22 mouse cellular contexts compared by ENCODE assay signal in the genomic region with DNA sequence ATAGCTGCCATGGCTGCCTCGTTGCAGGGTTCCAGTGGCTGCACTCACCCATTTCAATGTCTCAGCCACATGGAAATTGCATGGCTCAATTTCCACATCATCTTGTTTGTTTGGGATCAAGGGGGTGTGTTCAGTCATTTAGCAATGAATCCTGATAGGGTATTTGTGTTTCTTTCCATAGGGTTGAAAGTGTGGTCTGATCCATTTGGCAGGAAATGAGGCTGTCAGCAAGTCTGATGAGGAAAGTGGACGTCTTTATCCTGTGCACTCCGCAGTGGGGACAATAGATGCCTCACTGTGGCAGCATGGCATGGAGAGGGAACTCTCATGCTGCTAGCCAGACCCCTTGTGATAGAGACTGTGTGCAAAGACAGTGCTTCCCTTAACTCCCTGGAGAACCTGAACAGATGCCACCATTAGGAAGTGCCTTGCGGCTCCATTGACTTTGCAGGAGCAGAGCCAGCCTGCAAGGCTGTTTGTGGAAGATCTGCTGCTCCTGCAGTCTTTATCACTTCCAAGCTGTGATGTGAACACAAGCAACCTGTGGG. TPM values are rescaled to one million over a fixed set of nuclear protein-coding genes. Genes with fewer than 3 reads are reported as not detected.
DNase-seq lines count a peak whose midpoint lies in the region; ATAC-seq and TF ChIP-seq lines count a peak whose summit lies in the region.
"Had no signal": no experiment of that assay in that cellular context is flagged by ENCODE, and none has a peak within 500 bp of the region (broad histone marks: within the 10 kb centered on the region; RNA-seq: fewer than 3 reads in every experiment).

No protein-coding gene starts in this region.

- DNase-seq in cerebellum, postnatal 10 days = peak; percentile 53 to 62
- no peak for DNase-seq in cerebellum, postnatal 36 days
- no peak for DNase-seq in midbrain, embryonic 14.5 days
- DNase-seq in midbrain, embryonic 11.5 days (ENCODE audit: low spot score, missing footprints) = no peak
- DNase-seq in forebrain, embryonic 14.5 days (ENCODE audit: low spot score) = peak; percentile 67
- peak; percentile 72 for DNase-seq in hindbrain, postnatal 0 days (ENCODE audit: low spot score)
- DNase-seq in heart, postnatal 14 days = no peak
- DNase-seq: adrenal gland, postnatal 36 days; cerebellum, postnatal 25 days; gastrocnemius, postnatal 14 days; kidney, adult 18-20 months; kidney, postnatal 36 days; lung, postnatal 4 days; spleen, adult 18-20 months; thymus, postnatal 14 days had no signal

- 0 out of 2 replicates have a peak, but pooled peaks have one; percentile 53 for ATAC-seq in midbrain, embryonic 14.5 days (ENCODE audit: low FRiP score, low TSS enrichment)
- no peak; the same call in 1 of the 2 replicates for ATAC-seq in midbrain, embryonic 11.5 days (ENCODE audit: low FRiP score)
- ATAC-seq in forebrain, embryonic 14.5 days = peak; percentile 48
- peak; percentile 79 for ATAC-seq in hindbrain, postnatal 0 days
- ATAC-seq in frontal cortex, adult (ENCODE audit: low TSS enrichment) = no peak
- ATAC-seq: activated CD4-positive, CD25-positive, alpha-beta regulatory T cell, adult 4 months had no signal

- intact Hi-C loops in heart, postnatal 14 days (cut with DNase I) = no loop called here

- 45% methylated on average over 4 of the region's 4 CpGs for WGBS in midbrain, embryonic 14.5 days
- WGBS in midbrain, embryonic 11.5 days = 63% methylated on average over 4 of the region's 4 CpGs
- WGBS in forebrain, embryonic 14.5 days = 19% methylated on average over 4 of the region's 4 CpGs
- WGBS in hindbrain, postnatal 0 days = 29% methylated on average over 4 of the region's 4 CpGs

- H3K9ac ChIP-seq in midbrain, embryonic 14.5 days (replicated peaks; ENCODE audit: low read length) = no peak overlapping the region
- H3K9ac ChIP-seq in midbrain, embryonic 11.5 days (ENCODE audit: low read length) = no peak overlapping the region
- no peak overlapping the region for H3K9ac ChIP-seq in forebrain, embryonic 14.5 days (ENCODE audit: low read length)
- H3K9ac ChIP-seq in hindbrain, postnatal 0 days (replicated peaks; ENCODE audit: low read length) = no peak overlapping the region
- H3K9ac ChIP-seq: embryonic facial prominence, embryonic 12.5 days; liver, embryonic 15.5 days; stomach, embryonic 15.5 days had no signal

- H3K36me3 ChIP-seq in midbrain, embryonic 14.5 days (ENCODE audit: control insufficient read depth, insufficient read depth, low read length) = peaks cover 6% of the 10 kb centered on the region
- no peaks in the 10 kb centered on the region for H3K36me3 ChIP-seq in midbrain, embryonic 11.5 days (ENCODE audit: control insufficient read depth, insufficient read depth, low read length)
- H3K36me3 ChIP-seq in forebrain, embryonic 14.5 days (ENCODE audit: control insufficient read depth, insufficient read depth, low read length) = no peaks in the 10 kb centered on the region
- no peaks in the 10 kb centered on the region for H3K36me3 ChIP-seq in hindbrain, postnatal 0 days (ENCODE audit: insufficient read depth, low read length)
- H3K36me3 ChIP-seq: stomach, embryonic 15.5 days had no signal

- H3K4me2 ChIP-seq in midbrain, embryonic 14.5 days (ENCODE audit: low read length) = no peak overlapping the region
- no peak overlapping the region for H3K4me2 ChIP-seq in midbrain, embryonic 11.5 days
- no peak overlapping the region for H3K4me2 ChIP-seq in forebrain, embryonic 14.5 days (ENCODE audit: low read length)
- H3K4me2 ChIP-seq in hindbrain, postnatal 0 days (ENCODE audit: low read depth, low read length) = no peak overlapping the region
- H3K4me2 ChIP-seq: embryonic facial prominence, embryonic 12.5 days; liver, embryonic 15.5 days; stomach, embryonic 15.5 days had no signal

- 0 out of 2 replicates have a peak, but pooled peaks cover 4% of the 10 kb centered on the region for H3K4me1 ChIP-seq in midbrain, embryonic 14.5 days (ENCODE audit: control insufficient read depth, insufficient read depth, low read length)
- H3K4me1 ChIP-seq in midbrain, embryonic 11.5 days (ENCODE audit: control insufficient read depth, insufficient read depth, low read length) = no peaks in the 10 kb centered on the region
- H3K4me1 ChIP-seq in forebrain, embryonic 14.5 days (ENCODE audit: control insufficient read depth, insufficient read depth, low read length) = peaks cover 42% of the 10 kb centered on the region
- H3K4me1 ChIP-seq in hindbrain, postnatal 0 days (ENCODE audit: insufficient read depth, low read length) = peaks cover 6% of the 10 kb centered on the region; the same call in 1 of the 2 replicates
- H3K4me1 ChIP-seq: liver, embryonic 15.5 days; stomach, embryonic 15.5 days had no signal

- H3K27ac ChIP-seq in midbrain, embryonic 14.5 days (replicated peaks; ENCODE audit: low read depth, low read length) = no peak overlapping the region
- H3K27ac ChIP-seq in midbrain, embryonic 11.5 days (ENCODE audit: low read depth, low read length) = no peak overlapping the region
- peak overlapping the region; percentile 59 for H3K27ac ChIP-seq in forebrain, embryonic 14.5 days (ENCODE audit: low read depth, low read length)
- no peak overlapping the region for H3K27ac ChIP-seq in hindbrain, postnatal 0 days
- H3K27ac ChIP-seq: embryonic facial prominence, embryonic 12.5 days; heart, embryonic 10.5 days; liver, embryonic 15.5 days; stomach, embryonic 15.5 days had no signal

- no peak for TF ChIP-seq CTCF in hindbrain, postnatal 0 days (IDR thresholded peaks at IDR 0.05; ENCODE audit: low read depth)

- H3K27me3 ChIP-seq in midbrain, embryonic 14.5 days (ENCODE audit: control insufficient read depth, insufficient read depth, low read length) = no peaks in the 10 kb centered on the region
- H3K27me3 ChIP-seq in midbrain, embryonic 11.5 days (ENCODE audit: control insufficient read depth, insufficient read depth, low read length) = no peaks in the 10 kb centered on the region
- H3K27me3 ChIP-seq in forebrain, embryonic 14.5 days (replicated peaks; ENCODE audit: control insufficient read depth, insufficient read depth, low read length) = no peaks in the 10 kb centered on the region
- no peaks in the 10 kb centered on the region for H3K27me3 ChIP-seq in hindbrain, postnatal 0 days (ENCODE audit: insufficient read depth, low read length)
- H3K27me3 ChIP-seq: CH12.LX; embryonic facial prominence, embryonic 12.5 days; liver, embryonic 15.5 days; stomach, embryonic 15.5 days had no signal

- no peaks in the 10 kb centered on the region for H3K9me3 ChIP-seq in midbrain, embryonic 14.5 days (ENCODE audit: control insufficient read depth, low read length)
- no peaks in the 10 kb centered on the region for H3K9me3 ChIP-seq in midbrain, embryonic 11.5 days (ENCODE audit: control insufficient read depth, low read length)
- no peaks in the 10 kb centered on the region for H3K9me3 ChIP-seq in forebrain, embryonic 14.5 days (replicated peaks; ENCODE audit: control insufficient read depth, low read length)
- no peaks in the 10 kb centered on the region for H3K9me3 ChIP-seq in hindbrain, postnatal 0 days (ENCODE audit: low read length)
- H3K9me3 ChIP-seq: embryonic facial prominence, embryonic 12.5 days; heart, embryonic 10.5 days; liver, embryonic 15.5 days; stomach, embryonic 15.5 days had no signal

- H3K4me3 ChIP-seq in midbrain, embryonic 14.5 days (replicated peaks; ENCODE audit: low read depth, low read length) = no peak overlapping the region
- no peak overlapping the region for H3K4me3 ChIP-seq in midbrain, embryonic 11.5 days (ENCODE audit: low read depth, low read length)
- no peak overlapping the region for H3K4me3 ChIP-seq in forebrain, embryonic 14.5 days (ENCODE audit: low read depth, low read length)
- no peak overlapping the region for H3K4me3 ChIP-seq in hindbrain, postnatal 0 days (ENCODE audit: low read length)
- H3K4me3 ChIP-seq: embryonic facial prominence, embryonic 12.5 days; heart, embryonic 10.5 days; liver, embryonic 15.5 days; stomach, embryonic 15.5 days had no signal

RNA-seq across cellular contexts. Expression of gene Smim20, which starts 10.9 kb away (rescaled TPM):
- 91.5 and 93.7 TPM in 2 replicates for polyA plus RNA-seq in midbrain, embryonic 14.5 days (2014; fragmentation: Nextera tagmentation; extraction: Ambion mirVana)
- 69.1 and 71.0 TPM in 2 replicates for polyA plus RNA-seq in midbrain, embryonic 11.5 days (2014; fragmentation: Nextera tagmentation; extraction: Ambion mirVana)
- 68.1 and 95.4 TPM in 2 replicates for polyA plus RNA-seq in forebrain, embryonic 14.5 days (2014; fragmentation: Nextera tagmentation; extraction: Ambion mirVana)
- total RNA-seq in hindbrain, postnatal 0 days (2014; rRNA removed) = 42.8 and 57.1 TPM in 2 replicates
- 88.3 and 94.8 TPM in 2 replicates for polyA plus RNA-seq in hindbrain, postnatal 0 days (2015; fragmentation: Nextera tagmentation; extraction: Ambion mirVana)
- 10 to 100 TPM; 80.5 to 80.8 TPM for total RNA-seq in heart, postnatal 14 days (2021)

Comparison
In these comparisons a context has a peak if more than half of its experiments do, and no peak if none do; other contexts are left out.
1. DNase-seq: peak in cerebellum, postnatal 10 days (2 of 2), forebrain, embryonic 14.5 days (single experiment) and hindbrain, postnatal 0 days (single experiment); none in cerebellum, postnatal 36 days (0 of 2), midbrain, embryonic 14.5 days (single experiment), midbrain, embryonic 11.5 days (single experiment) and heart, postnatal 14 days (0 of 2).
2. ATAC-seq: peak in midbrain, embryonic 14.5 days (single experiment), forebrain, embryonic 14.5 days (single experiment) and hindbrain, postnatal 0 days (single experiment); none in midbrain, embryonic 11.5 days (single experiment) and frontal cortex, adult (single experiment).